Mouse (Mus musculus): Measurements from ENCODE around the gene Dusp2.

GRCm38 (mm10) chr2:127292250-127292649, 43.7 kb upstream of the Dusp2 start:
- no peak for TF ChIP-seq CTCF (IDR thresholded peaks at IDR 0.05; ENCODE audit: low read depth)
- TF ChIP-seq EP300 (optimal IDR thresholded peaks at IDR 0.05) = no peak
